Mouse (Mus musculus): ENCODE data around the gene Psma7.

Psma7 gene

DNA sequence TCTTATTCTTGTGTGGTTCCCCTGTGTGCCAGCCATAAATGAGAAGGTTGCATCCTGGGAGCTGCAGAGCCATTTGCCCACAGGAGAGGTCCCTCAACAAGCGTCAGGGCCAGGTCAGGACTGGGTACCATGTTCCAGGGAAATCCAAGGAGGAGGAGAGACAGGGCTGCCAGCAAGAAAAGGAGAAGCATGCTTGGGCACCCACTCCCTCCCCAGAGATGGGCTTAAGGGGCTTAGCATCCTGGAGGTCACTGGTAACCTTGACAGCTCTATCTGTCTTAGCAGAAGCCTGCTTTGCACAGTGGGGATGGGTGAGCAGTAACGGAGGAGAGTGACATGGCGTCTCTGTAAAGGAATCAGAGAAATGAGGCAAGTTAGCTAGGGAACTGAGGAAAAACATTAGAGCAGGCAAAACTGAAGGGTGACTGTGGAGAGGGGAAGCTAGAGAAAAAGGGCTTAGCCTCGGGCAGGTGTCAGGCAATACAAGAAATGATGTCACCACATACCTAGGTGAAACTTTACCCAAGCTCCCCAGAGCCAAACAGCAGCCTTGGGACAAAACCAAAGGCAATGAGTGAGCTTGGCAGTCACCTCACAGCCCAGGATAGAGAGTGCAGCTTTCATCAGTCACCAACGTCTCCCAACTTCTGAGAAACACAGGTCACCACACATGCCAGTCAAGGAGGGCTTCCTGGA, 36.4 kb downstream of the Psma7 start:
- DNase-seq (ENCODE audit: low spot score in 2 of 2) = no peak

DNA sequence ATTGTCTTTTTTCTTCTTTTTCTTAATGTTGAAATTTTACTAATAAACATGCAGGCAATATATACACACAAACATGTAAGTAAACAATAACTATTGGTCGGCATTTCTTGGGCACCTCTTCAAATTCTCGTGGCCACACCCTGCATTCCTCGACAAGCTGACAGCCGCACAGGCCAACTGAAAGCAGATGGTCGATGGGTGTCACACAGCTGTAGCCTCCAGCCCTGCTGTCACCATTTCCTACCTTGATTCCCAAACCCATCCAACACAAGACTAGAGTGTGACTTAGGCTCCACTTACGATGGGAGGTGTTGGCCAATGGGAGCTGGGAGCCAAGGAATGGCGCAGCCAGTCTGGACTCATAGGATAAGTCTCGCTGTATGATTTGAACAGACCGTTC, 40.6 kb downstream of the Psma7 start:
- DNase-seq (ENCODE audit: low spot score in 2 of 2) = no peak

DNA sequence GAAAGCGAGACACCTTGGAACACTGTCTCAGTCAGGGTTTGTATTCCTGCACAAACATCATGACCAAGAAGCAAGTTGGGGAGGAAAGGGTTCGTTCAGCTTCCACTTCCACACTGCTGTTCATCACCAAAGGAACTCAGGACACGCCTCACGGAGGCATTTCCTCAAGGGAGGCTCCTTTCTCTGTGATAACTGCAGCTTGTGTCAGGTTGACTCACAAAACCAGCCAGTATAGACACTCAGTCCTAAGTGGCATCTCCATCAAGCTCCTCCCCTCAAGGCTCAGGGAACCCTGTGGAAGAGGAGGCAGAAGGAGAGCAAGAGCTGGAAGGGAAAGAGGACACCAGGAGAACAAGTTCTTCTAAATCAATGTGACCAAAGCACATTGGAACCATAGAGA, 43.8 kb downstream of the Psma7 start:
- DNase-seq (ENCODE audit: low spot score in 2 of 2) = no peak

DNA sequence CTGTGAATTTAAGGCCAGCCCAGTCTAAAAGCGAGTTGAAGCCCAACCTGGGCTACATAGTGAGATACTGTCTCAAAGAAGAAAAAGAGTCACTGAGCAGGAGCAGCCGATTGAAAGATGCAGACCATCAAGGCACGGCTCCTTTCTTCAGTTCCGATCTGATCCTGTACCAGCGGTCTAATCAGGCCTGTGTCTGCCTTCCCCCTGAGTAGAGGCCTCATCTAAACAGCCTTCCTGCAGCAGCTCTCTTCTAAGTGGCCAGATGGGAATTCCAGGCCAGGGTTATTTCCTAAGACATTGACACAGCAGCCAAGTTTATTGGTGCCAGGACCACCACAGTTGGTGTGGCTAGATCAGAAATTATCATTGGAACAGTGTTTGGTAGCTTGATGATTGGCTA, 49.2 kb downstream of the Psma7 start:
- DNase-seq (ENCODE audit: low spot score in 2 of 2) = no peak

DNA sequence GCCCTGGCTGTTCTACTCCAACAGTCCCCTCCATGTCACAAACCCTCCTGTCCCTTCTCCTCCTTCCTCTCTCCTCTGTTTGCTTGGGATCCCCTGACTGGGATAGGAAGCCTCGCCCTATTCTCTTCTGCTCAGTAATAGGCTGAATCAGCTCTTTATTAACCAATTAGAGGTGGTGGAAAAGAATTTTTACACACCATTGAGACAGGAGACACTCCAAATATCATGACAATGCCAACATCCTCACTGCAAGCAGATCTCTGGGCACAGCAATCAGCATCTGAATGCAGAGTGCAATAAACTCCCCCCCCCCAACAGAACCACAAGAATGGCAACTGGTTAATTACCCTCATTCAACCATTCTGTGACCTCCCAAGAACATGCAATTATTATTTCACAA, 53.1 kb downstream of the Psma7 start:
- DNase-seq (ENCODE audit: low spot score in 2 of 2) = no peak

DNA sequence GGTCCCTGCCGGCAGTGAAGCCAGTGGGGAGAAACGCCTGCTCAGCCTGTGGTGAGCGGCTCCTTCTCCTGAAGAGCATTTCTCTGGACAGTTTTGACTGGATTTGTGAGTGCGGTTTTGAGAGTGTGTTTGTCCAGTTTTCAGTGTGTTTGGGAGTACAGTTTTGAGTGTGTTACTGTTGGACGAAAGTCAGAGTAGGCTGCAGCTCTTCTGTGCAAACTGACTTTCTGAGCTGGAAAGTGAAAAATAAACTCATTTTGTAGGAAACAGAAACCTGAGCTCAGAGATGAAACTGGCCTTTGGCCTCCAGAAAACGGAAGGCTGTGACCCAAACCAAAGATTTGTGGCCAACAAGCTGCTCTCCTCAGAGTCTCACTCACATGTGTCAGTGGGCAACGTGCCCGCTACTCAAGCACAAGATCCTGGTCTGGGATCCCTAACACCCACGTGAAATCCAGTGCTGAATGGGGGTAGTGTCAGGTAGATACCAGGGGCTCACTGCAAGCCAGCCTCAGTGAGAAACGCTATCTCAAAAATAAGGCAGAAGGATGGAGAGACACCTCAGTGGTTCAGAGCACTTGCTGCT, 55.7 kb downstream of the Psma7 start:
- DNase-seq (ENCODE audit: low spot score in 2 of 2) = no peak

Data from frontal cortex, postnatal 10 days (tissue).